Mouse (Mus musculus) duodenum, adult 2 months (tissue): ENCODE data around the gene Ctsll3. TPM values are rescaled to one million over a fixed set of nuclear protein-coding genes. Genes with fewer than 3 reads are reported as not detected.

ENCODE experiments used
- polyA plus RNA-seq: library from polyadenylated mRNA; depleted of rRNA; stranded (reverse); fragments of >200 nt; gene quantifications from 2 replicates; pipeline ENCODE4 v1.2.3, GENCODE M21; 2012; ENCODE audit warnings: low replicate concordance; rRNA removed

The Ctsll3 gene
- polyA plus RNA-seq = not detected in 2 replicates

GRCm38 (mm10) chr13:60802749-60803148 lies at the start of gene Ctsll3:
Gene Ctsll3, minus strand, starts transcription at chr13:60802849.

GRCm38 (mm10) chr13:60786264-60786663 lies 16.4 kb downstream of the Ctsll3 start, which contains the start of gene BC051665:
Gene BC051665, minus strand, starts transcription at chr13:60786364.

Other genes with a start within 250 kb of the Ctsll3 start
- gene Dapk1, start 200.9 kb downstream of the Ctsll3 start, polyA plus RNA-seq = 5.8 and 11.4 TPM in 2 replicates
- not detected in 2 replicates for gene BC051665, start 16.5 kb downstream of the Ctsll3 start, polyA plus RNA-seq
- gene 4930486L24Rik, start 61.6 kb upstream of the Ctsll3 start, polyA plus RNA-seq = not detected in 2 replicates
- gene Gm49392, start 94.0 kb upstream of the Ctsll3 start, polyA plus RNA-seq = not detected in 2 replicates
- gene Ctla2b, start 94.6 kb upstream of the Ctsll3 start, polyA plus RNA-seq = 0.16 TPM in 1 of 2 replicates, not detected in the other
- gene Tpbpb, start 102.0 kb upstream of the Ctsll3 start, polyA plus RNA-seq = not detected in 2 replicates
- not detected in 2 replicates for gene Gm49393, start 132.7 kb upstream of the Ctsll3 start, polyA plus RNA-seq
- not detected in 2 replicates for gene Gm49391, start 133.7 kb upstream of the Ctsll3 start, polyA plus RNA-seq
- 0.17 and 0.44 TPM in 2 replicates for gene Ctla2a, start 133.8 kb upstream of the Ctsll3 start, polyA plus RNA-seq
- not detected in 2 replicates for gene Tpbpa, start 139.1 kb upstream of the Ctsll3 start, polyA plus RNA-seq
- gene Ctsj, start 203.1 kb upstream of the Ctsll3 start, polyA plus RNA-seq = not detected in 2 replicates
- not detected in 2 replicates for gene Ctsq, start 237.8 kb upstream of the Ctsll3 start, polyA plus RNA-seq